Mouse (Mus musculus) kidney, adult 2 months (tissue): ENCODE measurements around the gene Slc7a4.

Experiments
- CTCF ChIP-seq: fragments of 200-500 bp; conservative IDR thresholded peaks from 2 replicates; pipeline ENCODE4 v1.5.1; 2011; ENCODE audit warnings: low read depth, mild to moderate bottlenecking, control low read depth, low read length, moderate library complexity, mixed read lengths; ENCODE audit not compliant: insufficient read depth, insufficient read length
- POLR2A ChIP-seq: fragments of 200-500 bp; IDR thresholded peaks from one replicate; pipeline ENCODE4 v1.6.1; 2011; ENCODE audit warnings: low read depth, low read length, control low read depth

GRCm38 (mm10) chr16:17617922-17618565 is 35.0 kb upstream of the Slc7a4 start:
- peak; percentile 71 for TF ChIP-seq CTCF
- no peak for TF ChIP-seq POLR2A
